Mouse (Mus musculus) CH12.LX (cell line): ENCODE data around the gene Sf1. TPM values are rescaled to one million over a fixed set of nuclear protein-coding genes. Genes with fewer than 3 reads are reported as not detected.

Experiments used
- DNase-seq: peaks from one replicate; pipeline ENCODE4 v3.0.0-alpha.2; 2013; ENCODE audit errors: extremely low read depth
- H3K27ac ChIP-seq: 2 replicates; pipeline ENCODE4 v1.5.1; 2012; ENCODE audit warnings: low read depth, mild to moderate bottlenecking, control low read depth, moderate library complexity; ENCODE audit not compliant: insufficient read depth
- H3K27me3 ChIP-seq: replicated peaks from 2 replicates; pipeline ENCODE3; 2012; ENCODE audit warnings: inconsistent platforms
- H3K36me3 ChIP-seq, 2 experiments: replicated peaks in 1 of 2; 2 replicates each; pipeline versions ENCODE3 to v1.6.1; 2012; ENCODE audit warnings: inconsistent platforms in 1 of 2, low read length in 1 of 2, mild to moderate bottlenecking in 1 of 2, mixed read lengths in 1 of 2, moderate library complexity in 1 of 2; ENCODE audit not compliant: control insufficient read depth in 1 of 2, insufficient read depth in 1 of 2
- H3K4me1 ChIP-seq, 2 experiments: 2 replicates each; pipeline ENCODE4 v1.6.1; 2012; ENCODE audit warnings: inconsistent platforms in 1 of 2, moderate library complexity in 1 of 2; ENCODE audit not compliant: insufficient read depth in 2 of 2, control insufficient read depth in 1 of 2
- H3K4me2 ChIP-seq: 2 replicates; pipeline ENCODE4 v1.6.1; 2012; ENCODE audit warnings: low read depth, mild to moderate bottlenecking, control low read depth; ENCODE audit not compliant: poor library complexity, insufficient read depth, severe bottlenecking
- H3K4me3 ChIP-seq, 3 experiments: fragments of 150-350 bp in 1 of 3; sonication (generic) in 1 of 3; replicated peaks in 1 of 3; 2 replicates each; pipeline versions ENCODE3 to v1.5.1; 2011 to 2012; ENCODE audit warnings: low read depth in 2 of 3, low read length in 2 of 3, mild to moderate bottlenecking in 2 of 3, moderate library complexity in 2 of 3, control low read depth in 1 of 3, improper control_type of control experiment in 1 of 3, inconsistent platforms in 1 of 3, mixed read lengths in 1 of 3; ENCODE audit not compliant: poor library complexity in 1 of 3
- H3K79me2 ChIP-seq: replicated peaks from 2 replicates; pipeline ENCODE4 v1.6.1; 2012; ENCODE audit warnings: mild to moderate bottlenecking, moderate library complexity; ENCODE audit not compliant: control insufficient read depth, poor library complexity, insufficient read depth, severe bottlenecking; ENCODE audit errors: extremely low read depth
- H3K9ac ChIP-seq: 2 replicates; pipeline ENCODE4 v1.6.1; 2012; ENCODE audit warnings: low read depth, mild to moderate bottlenecking, control low read depth, moderate library complexity; ENCODE audit not compliant: insufficient read depth
- H3K9me3 ChIP-seq: replicated peaks from 2 replicates; pipeline ENCODE3; 2012; ENCODE audit warnings: low read length, inconsistent platforms, mixed read lengths
- BHLHE40 ChIP-seq: IDR thresholded peaks from 2 replicates; pipeline ENCODE4 v1.6.1; 2011; ENCODE audit warnings: mild to moderate bottlenecking, low read depth, low read length, improper control_type of control experiment
- CHD1 ChIP-seq: IDR thresholded peaks from 2 replicates; pipeline ENCODE4 v1.6.1; 2012; ENCODE audit warnings: low read depth, low read length, improper control_type of control experiment, inconsistent platforms
- EP300 ChIP-seq: IDR thresholded peaks from 2 replicates; pipeline ENCODE4 v1.6.1; 2011; ENCODE audit warnings: low read length, improper control_type of control experiment
- ETS1 ChIP-seq: conservative IDR thresholded peaks from 2 replicates; pipeline ENCODE4 v1.6.1; 2012; ENCODE audit warnings: low read depth, mild to moderate bottlenecking, inconsistent platforms, low read length, improper control_type of control experiment, moderate library complexity
- HCFC1 ChIP-seq: IDR thresholded peaks from 2 replicates; pipeline ENCODE4 v1.6.1; 2012; ENCODE audit warnings: low read depth, mild to moderate bottlenecking, inconsistent platforms, low read length, improper control_type of control experiment
- IRF4 ChIP-seq: IDR thresholded peaks from 2 replicates; pipeline ENCODE4 v1.6.1; 2014; ENCODE audit warnings: low read depth, mild to moderate bottlenecking, inconsistent platforms, low read length, improper control_type of control experiment
- JUN ChIP-seq: IDR thresholded peaks from 2 replicates; pipeline ENCODE4 v1.6.1; 2011; ENCODE audit warnings: low read depth, mild to moderate bottlenecking, low read length, improper control_type of control experiment, moderate library complexity; ENCODE audit not compliant: insufficient read depth
- JUND ChIP-seq: conservative IDR thresholded peaks from 2 replicates; pipeline ENCODE4 v1.6.1; 2011; ENCODE audit warnings: low read depth, low read length, improper control_type of control experiment
- MAX ChIP-seq: IDR thresholded peaks from 2 replicates; pipeline ENCODE4 v1.6.1; 2011; ENCODE audit warnings: low read length, improper control_type of control experiment
- MAZ ChIP-seq: IDR thresholded peaks from 2 replicates; pipeline ENCODE4 v1.6.1; 2012; ENCODE audit warnings: low read depth, mild to moderate bottlenecking, inconsistent platforms, low read length, improper control_type of control experiment, moderate library complexity
- MEF2A ChIP-seq: IDR thresholded peaks from 2 replicates; pipeline ENCODE4 v1.6.1; 2014; ENCODE audit warnings: low read depth, mild to moderate bottlenecking, inconsistent platforms, low read length, improper control_type of control experiment, borderline replicate concordance
- MXI1 ChIP-seq: IDR thresholded peaks from 2 replicates; pipeline ENCODE4 v1.6.1; 2011; ENCODE audit warnings: mild to moderate bottlenecking, low read depth, low read length, improper control_type of control experiment
- NRF1 ChIP-seq: IDR thresholded peaks from 2 replicates; pipeline ENCODE4 v1.6.1; 2014; ENCODE audit warnings: low read depth, mild to moderate bottlenecking, inconsistent platforms, low read length, improper control_type of control experiment, moderate library complexity
- PAX5 ChIP-seq: IDR thresholded peaks from 2 replicates; pipeline ENCODE4 v1.6.1; 2012; ENCODE audit warnings: low read length, inconsistent platforms, mixed read lengths
- POLR2A ChIP-seq: IDR thresholded peaks from 2 replicates; pipeline ENCODE4 v1.6.1; 2011; ENCODE audit warnings: low read depth, mild to moderate bottlenecking, improper control_type of control experiment, low read length
- RAD21 ChIP-seq: IDR thresholded peaks from 2 replicates; pipeline ENCODE4 v1.6.1; 2011; ENCODE audit warnings: low read depth, mild to moderate bottlenecking, low read length, improper control_type of control experiment, moderate library complexity
- RCOR1 ChIP-seq: conservative IDR thresholded peaks from 2 replicates; pipeline ENCODE4 v1.6.1; 2012; ENCODE audit warnings: low read depth, mild to moderate bottlenecking, inconsistent platforms, low read length, improper control_type of control experiment
- SIN3A ChIP-seq: IDR thresholded peaks from 2 replicates; pipeline ENCODE4 v1.6.1; 2012; ENCODE audit warnings: low read length, improper control_type of control experiment, inconsistent platforms
- SMC3 ChIP-seq: IDR thresholded peaks from 2 replicates; pipeline ENCODE4 v1.6.1; 2011; ENCODE audit warnings: low read depth, low read length, improper control_type of control experiment
- USF1 ChIP-seq: IDR thresholded peaks from 2 replicates; pipeline ENCODE4 v1.6.1; 2014; ENCODE audit warnings: low read depth, mild to moderate bottlenecking, inconsistent platforms, low read length, improper control_type of control experiment
- ZKSCAN1 ChIP-seq: IDR thresholded peaks from 2 replicates; pipeline ENCODE4 v1.6.1; 2012; ENCODE audit warnings: low read depth, inconsistent platforms, low read length, improper control_type of control experiment, borderline replicate concordance
- ZMIZ1 ChIP-seq: IDR thresholded peaks from 2 replicates; pipeline ENCODE4 v1.6.1; 2012; ENCODE audit warnings: low read depth, mild to moderate bottlenecking, inconsistent platforms, low read length, improper control_type of control experiment
- ZNF384 ChIP-seq: IDR thresholded peaks from 2 replicates; pipeline ENCODE4 v1.6.1; 2012; ENCODE audit warnings: low read depth, low read length, improper control_type of control experiment, inconsistent platforms
- dilution Hi-C: fragments of 300-500 bp; cut with MboI; formaldehyde crosslinking; loops from 2 replicates; pipeline ENCODE4 v1.14.3; 2020; ENCODE audit warnings: low sequenced_read_pairs; ENCODE audit not compliant: extremely low pct_unique_long_range_greater_than_20kb, extremely low pct_ligation_motif_present
- in situ Hi-C: fragments of 300-500 bp; cut with MboI; formaldehyde crosslinking; loops from 3 replicates; pipeline ENCODE4 v1.14.3; 2019; ENCODE audit warnings: low sequenced_read_pairs, low pct_ligation_motif_present, low pct_unique_long_range_greater_than_20kb, mixed read lengths
- polyA plus RNA-seq: library from polyadenylated mRNA; unstranded; fragments of >175 nt; gene quantifications from 2 replicates; pipeline ENCODE4 v1.2.1, GENCODE M21; 2012; ENCODE audit warnings: low read depth; ENCODE audit not compliant: insufficient read length
- total RNA-seq, 2 experiments: library from RNA; depleted of rRNA; stranded (reverse); fragments of 300-350 nt in 1 of 2; fragments of >200 nt in 1 of 2; gene quantifications; 2 replicates each; pipeline ENCODE4 v1.2.3; 2012 to 2014

The Sf1 gene
- total and polyA plus RNA-seq, 3 experiments = 54.5 to 251 (median 70.4) TPM

- Histone ChIP-seq H3K4me2 (no peak overlapping the region), H3K79me2 (no peaks in the 10 kb centered on the region), H3K9me3 (no peaks in the 10 kb centered on the region), H3K36me3 (peaks cover 0 to 39% of the 10 kb centered on the region in 2 experiments), H3K4me3 (no peak overlapping the region), H3K27me3 (no peaks in the 10 kb centered on the region), H3K9ac (no peak overlapping the region), H3K27ac (no peak overlapping the region), H3K4me1 (peaks cover 2 to 45% of the 10 kb centered on the region in 2 experiments)
- dilution Hi-C loops = no loop called here
- in situ Hi-C loops = loop anchor here (5.0 kb wide), 1 partner anchor 52 kb away; no protein-coding TSS in a partner anchor
- no peak for TF ChIP-seq HCFC1
- TF ChIP-seq SMC3 = no peak
- no peak for TF ChIP-seq MXI1
- no peak for TF ChIP-seq ZKSCAN1
- no peak for TF ChIP-seq PAX5
- TF ChIP-seq MAZ = no peak
- no peak for TF ChIP-seq JUND
- no peak for TF ChIP-seq NRF1
- TF ChIP-seq CHD1 = no peak
- no peak for DNase-seq
Measured at GRCm38 (mm10) chr19:6405433-6405832, 41.9 kb downstream of the Sf1 start.

DNA sequence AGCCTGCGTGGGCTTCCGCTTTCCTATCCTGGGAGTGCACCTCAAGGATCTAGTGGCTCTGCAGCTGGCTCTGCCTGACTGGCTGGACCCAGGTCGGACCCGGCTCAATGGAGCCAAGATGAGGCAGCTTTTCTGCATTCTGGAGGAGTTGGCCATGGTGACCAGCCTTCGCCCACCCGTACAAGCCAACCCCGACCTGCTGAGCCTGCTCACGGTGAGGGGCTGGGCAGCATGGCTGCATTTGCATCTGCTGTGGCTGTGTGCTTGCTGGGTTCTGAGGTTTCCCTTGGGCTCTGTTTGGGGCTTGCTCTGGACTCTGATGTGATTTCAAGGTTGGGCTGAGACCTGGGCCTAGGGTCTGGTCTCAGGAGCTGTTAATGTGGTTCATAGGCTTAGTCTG lies 43.6 kb downstream of the Sf1 start:
- H3K9ac ChIP-seq = no peak overlapping the region
- TF ChIP-seq BHLHE40 (no peak), MAX (no peak), ZNF384 (no peak), JUN (no peak), ZMIZ1 (no peak), SMC3 (no peak), EP300 (no peak), SIN3A (no peak), MAZ (no peak), RCOR1 (no peak), NRF1 (no peak), ETS1 (no peak), USF1 (no peak), MEF2A (no peak), MXI1 (no peak), IRF4 (no peak), POLR2A (no peak), RAD21 (no peak)
- TF ChIP-seq, all 38 proteins: peak for 0
- no peak overlapping the region for H3K4me3 ChIP-seq
- in situ Hi-C loops = loop anchor here (5.0 kb wide), 1 partner anchor 50 kb away; no protein-coding TSS in a partner anchor
- H3K4me1 ChIP-seq = peaks cover 0 to 31% of the 10 kb centered on the region in 2 experiments; a peak in 2 of 4 replicates
- peaks cover 0 to 39% of the 10 kb centered on the region in 2 experiments for H3K36me3 ChIP-seq
- no peaks in the 10 kb centered on the region for H3K9me3 ChIP-seq
- no peak overlapping the region for H3K4me2 ChIP-seq
- H3K27ac ChIP-seq = no peak overlapping the region
- no peaks in the 10 kb centered on the region for H3K79me2 ChIP-seq
- no peaks in the 10 kb centered on the region for H3K27me3 ChIP-seq
- dilution Hi-C loops = no loop called here
- no peak for DNase-seq
